Mouse (Mus musculus): Measurements from ENCODE around the gene Fbxw11. TPM values are rescaled to one million over a fixed set of nuclear protein-coding genes. Genes with fewer than 3 reads are reported as not detected.

The Fbxw11 gene
- total and polyA plus RNA-seq, 3 experiments = 27.3 to 58.7 (median 47.8) TPM

- Histone ChIP-seq H3K79me2 (replicated peaks; ENCODE audit: control insufficient read depth, insufficient read depth, low read length) (no peaks in the 10 kb centered on the region), H3K36me3 (ENCODE audit: control insufficient read depth, insufficient read depth, low read length) (peaks cover 4% of the 10 kb centered on the region), H3K4me3 (no peak overlapping the region), H3K27me3 (ENCODE audit: control insufficient read depth, insufficient read depth, low read length) (no peaks in the 10 kb centered on the region), H3K27ac (peak overlapping the region; percentile 74), H3K9ac (ENCODE audit: low read depth, low read length) (no peak overlapping the region), H3K4me1 (ENCODE audit: control insufficient read depth, insufficient read depth, low read length) (peaks cover 14% of the 10 kb centered on the region)
- 39% methylated on average over 4 of the region's 4 CpGs for WGBS
- intact Hi-C loops (cut with DNase I) = no loop called here
- no peak for DNase-seq
- TF ChIP-seq POLR2A (IDR thresholded peaks at IDR 0.05; ENCODE audit: insufficient read depth, low read depth, low read length) (no peak), EP300 (IDR thresholded peaks at IDR 0.05; ENCODE audit: insufficient read depth, low read depth, low read length) (no peak), CTCF (IDR thresholded peaks at IDR 0.05) (no peak)
These were observed 37.9 kb upstream of the Fbxw11 start for GRCm38 (mm10) chr11:32604663-32605062.

DNA sequence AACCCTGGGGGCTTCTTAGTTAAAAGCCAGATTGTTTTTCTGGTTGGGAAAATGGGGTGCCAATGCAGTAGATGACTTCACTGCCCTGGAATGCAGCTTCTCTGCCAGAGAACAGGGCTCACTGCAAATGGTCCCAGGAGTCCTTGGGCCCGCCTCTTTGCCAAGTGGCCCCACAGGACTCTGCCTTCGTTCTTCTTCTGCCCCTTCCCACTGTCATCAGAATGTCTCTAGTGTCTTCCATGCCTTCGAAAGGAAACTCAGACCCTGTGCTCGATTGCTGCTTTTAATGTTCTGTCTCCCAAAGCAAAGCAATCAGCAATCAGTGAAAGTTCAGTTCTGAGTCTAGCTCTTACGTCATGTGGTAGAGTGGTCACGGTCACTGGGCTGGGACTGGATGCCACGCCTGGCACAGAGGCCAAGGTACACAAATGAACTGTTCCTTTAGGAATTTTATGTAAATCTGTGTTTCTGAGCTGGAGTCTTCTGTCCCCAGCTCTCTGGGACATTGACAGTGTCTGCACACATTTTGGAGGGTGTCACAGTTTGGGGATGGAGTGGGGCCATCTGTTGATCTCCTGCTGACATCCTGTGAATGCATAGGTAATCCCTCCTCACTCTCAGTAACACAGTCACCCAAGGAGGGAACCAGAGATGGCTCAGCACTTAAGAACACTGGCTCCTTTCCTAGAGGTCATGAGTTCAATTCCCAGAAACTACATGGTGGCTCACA, 37.2 kb upstream of the Fbxw11 start:
- peak; percentile 78 to 82 for DNase-seq
- peaks cover 4% of the 10 kb centered on the region for H3K36me3 ChIP-seq (ENCODE audit: control insufficient read depth, insufficient read depth, low read length)
- H3K4me3 ChIP-seq = no peak overlapping the region
- peaks cover 14% of the 10 kb centered on the region for H3K4me1 ChIP-seq (ENCODE audit: control insufficient read depth, insufficient read depth, low read length)
- H3K79me2 ChIP-seq (replicated peaks; ENCODE audit: control insufficient read depth, insufficient read depth, low read length) = no peaks in the 10 kb centered on the region
- no peaks in the 10 kb centered on the region for H3K27me3 ChIP-seq (ENCODE audit: control insufficient read depth, insufficient read depth, low read length)
- WGBS = 16% methylated on average over 7 of the region's 7 CpGs
- intact Hi-C loops (cut with DNase I) = no loop called here
- peak overlapping the region; percentile 74 for H3K27ac ChIP-seq
- H3K9ac ChIP-seq (ENCODE audit: low read depth, low read length) = 0 out of 2 replicates have a peak overlapping the region, but pooled peaks have one; percentile 4
- TF ChIP-seq EP300 (IDR thresholded peaks at IDR 0.05; ENCODE audit: insufficient read depth, low read depth, low read length) (no peak), POLR2A (IDR thresholded peaks at IDR 0.05; ENCODE audit: insufficient read depth, low read depth, low read length) (no peak), CTCF (IDR thresholded peaks at IDR 0.05) (no peak)

DNA sequence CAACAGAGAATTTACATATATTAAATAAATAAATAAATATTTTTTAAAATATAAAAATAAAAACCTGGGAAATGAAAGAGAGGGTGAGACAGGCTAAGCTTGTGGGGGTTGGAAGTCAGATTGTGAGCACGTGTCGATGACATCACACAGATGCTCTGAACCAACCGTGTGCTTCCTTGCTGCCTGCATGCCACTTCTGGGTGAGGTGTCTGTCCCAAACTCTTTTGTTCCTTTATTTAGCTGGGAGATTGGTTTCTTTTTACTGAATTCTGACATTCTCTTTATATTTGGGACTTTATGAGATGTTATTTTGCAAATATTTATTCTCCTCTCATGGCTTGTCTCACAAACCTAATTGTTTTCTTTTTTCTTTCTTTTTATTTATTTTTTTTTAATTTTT, 36.6 kb upstream of the Fbxw11 start:
- TF ChIP-seq EP300 (IDR thresholded peaks at IDR 0.05; ENCODE audit: insufficient read depth, low read depth, low read length) = no peak
- no peak for TF ChIP-seq POLR2A (IDR thresholded peaks at IDR 0.05; ENCODE audit: insufficient read depth, low read depth, low read length)
- TF ChIP-seq CTCF (IDR thresholded peaks at IDR 0.05) = no peak
- Histone ChIP-seq H3K27me3 (ENCODE audit: control insufficient read depth, insufficient read depth, low read length) (no peaks in the 10 kb centered on the region), H3K4me3 (no peak overlapping the region), H3K4me1 (ENCODE audit: control insufficient read depth, insufficient read depth, low read length) (peaks cover 14% of the 10 kb centered on the region), H3K27ac (peak overlapping the region; percentile 74; the same call in 1 of the 2 replicates), H3K9ac (ENCODE audit: low read depth, low read length) (no peak overlapping the region), H3K36me3 (ENCODE audit: control insufficient read depth, insufficient read depth, low read length) (peaks cover 4% of the 10 kb centered on the region), H3K79me2 (replicated peaks; ENCODE audit: control insufficient read depth, insufficient read depth, low read length) (no peaks in the 10 kb centered on the region)
- DNase-seq = no peak
- intact Hi-C loops (cut with DNase I) = no loop called here
- 65% methylated on average over 3 of the region's 3 CpGs for WGBS

GRCm38 (mm10) chr11:32607319-32607718, 35.2 kb upstream of the Fbxw11 start:
- Histone ChIP-seq H3K9ac (ENCODE audit: low read depth, low read length) (no peak overlapping the region), H3K4me1 (ENCODE audit: control insufficient read depth, insufficient read depth, low read length) (peaks cover 10% of the 10 kb centered on the region), H3K4me3 (no peak overlapping the region), H3K27me3 (ENCODE audit: control insufficient read depth, insufficient read depth, low read length) (no peaks in the 10 kb centered on the region), H3K27ac (peak overlapping the region; percentile 50), H3K79me2 (replicated peaks; ENCODE audit: control insufficient read depth, insufficient read depth, low read length) (no peaks in the 10 kb centered on the region), H3K36me3 (ENCODE audit: control insufficient read depth, insufficient read depth, low read length) (peaks cover 4% of the 10 kb centered on the region)
- DNase-seq = peak in 1 of 2 experiments; percentile 60
- TF ChIP-seq POLR2A (IDR thresholded peaks at IDR 0.05; ENCODE audit: insufficient read depth, low read depth, low read length) = no peak
- TF ChIP-seq EP300 (IDR thresholded peaks at IDR 0.05; ENCODE audit: insufficient read depth, low read depth, low read length) = no peak
- intact Hi-C loops (cut with DNase I) = no loop called here

DNA sequence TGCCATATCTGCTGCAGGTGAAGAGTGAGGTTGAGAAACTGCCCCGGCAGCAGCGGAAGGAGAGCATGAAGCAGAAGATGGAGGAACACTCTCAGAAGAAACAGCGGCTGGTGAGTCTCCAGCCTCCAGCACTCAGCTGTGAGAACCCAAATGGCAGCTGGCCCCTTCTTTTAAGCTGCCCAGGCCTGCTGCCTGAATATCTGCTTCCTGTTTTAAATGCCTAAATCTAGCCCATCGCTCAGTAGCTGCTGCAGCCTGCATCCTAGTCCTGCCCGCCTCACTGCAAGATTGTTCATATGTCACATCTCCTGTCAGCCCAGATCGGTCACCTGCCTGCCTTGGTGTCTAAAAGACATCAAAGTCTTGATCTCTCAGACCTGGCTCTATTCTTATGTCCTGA, 31.9 kb upstream of the Fbxw11 start:
- intact Hi-C loops (cut with DNase I) = no loop called here
- Histone ChIP-seq H3K4me1 (ENCODE audit: control insufficient read depth, insufficient read depth, low read length) (peaks cover 2% of the 10 kb centered on the region; the same call in 1 of the 2 replicates), H3K79me2 (replicated peaks; ENCODE audit: control insufficient read depth, insufficient read depth, low read length) (0 out of 2 replicates have a peak, but pooled peaks cover 2% of the 10 kb centered on the region), H3K27me3 (ENCODE audit: control insufficient read depth, insufficient read depth, low read length) (no peaks in the 10 kb centered on the region), H3K36me3 (ENCODE audit: control insufficient read depth, insufficient read depth, low read length) (peaks cover 4% of the 10 kb centered on the region), H3K9ac (ENCODE audit: low read depth, low read length) (no peak overlapping the region), H3K27ac (no peak overlapping the region), H3K4me3 (no peak overlapping the region)
- no peak for DNase-seq
- 85% methylated on average over 6 of the region's 6 CpGs for WGBS
- TF ChIP-seq EP300 (IDR thresholded peaks at IDR 0.05; ENCODE audit: insufficient read depth, low read depth, low read length) (no peak), CTCF (IDR thresholded peaks at IDR 0.05) (no peak), POLR2A (IDR thresholded peaks at IDR 0.05; ENCODE audit: insufficient read depth, low read depth, low read length) (no peak)

DNA sequence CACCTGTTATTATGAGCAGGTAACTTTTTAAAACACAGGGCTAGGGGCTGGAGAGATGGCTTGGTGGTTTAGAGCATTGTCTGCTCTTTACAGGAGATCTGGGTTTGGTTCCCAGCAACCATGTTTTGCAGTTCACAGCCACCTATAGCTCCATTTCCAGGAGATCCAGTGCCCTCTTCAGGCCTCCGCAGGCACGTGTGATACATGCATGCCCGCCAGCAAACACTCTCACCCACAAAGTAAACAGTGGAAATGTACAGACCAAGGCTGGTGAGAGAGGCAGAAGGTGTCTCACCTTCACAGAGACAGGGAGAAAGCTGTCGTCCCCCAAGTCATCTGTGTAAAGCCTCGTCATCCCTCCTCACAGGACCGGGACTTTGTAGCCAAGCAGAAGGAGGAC, 30.2 kb upstream of the Fbxw11 start:
- intact Hi-C loops (cut with DNase I) = no loop called here
- 90% methylated on average over 6 of the region's 6 CpGs for WGBS
- H3K36me3 ChIP-seq (ENCODE audit: control insufficient read depth, insufficient read depth, low read length) = peaks cover 2% of the 10 kb centered on the region; the same call in 1 of the 2 replicates
- H3K4me1 ChIP-seq (ENCODE audit: control insufficient read depth, insufficient read depth, low read length) = no peaks in the 10 kb centered on the region
- no peak for TF ChIP-seq CTCF (IDR thresholded peaks at IDR 0.05)
- TF ChIP-seq EP300 (IDR thresholded peaks at IDR 0.05; ENCODE audit: insufficient read depth, low read depth, low read length) = no peak
- no peak for TF ChIP-seq POLR2A (IDR thresholded peaks at IDR 0.05; ENCODE audit: insufficient read depth, low read depth, low read length)
- H3K27ac ChIP-seq = no peak overlapping the region
- no peak overlapping the region for H3K9ac ChIP-seq (ENCODE audit: low read depth, low read length)
- 0 out of 2 replicates have a peak, but pooled peaks cover 2% of the 10 kb centered on the region for H3K79me2 ChIP-seq (replicated peaks; ENCODE audit: control insufficient read depth, insufficient read depth, low read length)
- H3K4me3 ChIP-seq = no peak overlapping the region
- DNase-seq = no peak
- no peaks in the 10 kb centered on the region for H3K27me3 ChIP-seq (ENCODE audit: control insufficient read depth, insufficient read depth, low read length)

All from heart, adult 2 months (tissue).